Mouse (Mus musculus): ENCODE measurements around the gene Ypel1.

- TF ChIP-seq CTCF (IDR thresholded peaks at IDR 0.05; ENCODE audit: insufficient read depth, low read depth, low read length) (no peak), POLR2A (IDR thresholded peaks at IDR 0.05; ENCODE audit: insufficient read depth, low read depth, low read length) (no peak)
Measured at GRCm38 (mm10) chr16:17076869-17077268, 7.4 kb downstream of the Ypel1 start.
